Mouse (Mus musculus): ENCODE measurements at regions not wholly inside any gene's neighbourhood (a gene's known extent, or its start where the extent isn't known, plus 50 kb on each side); places are given as distances from the start of the nearest gene placed in this dataset.

GRCm38 (mm10) chr1:61565471-61565870 lies 73.2 kb upstream of the Pard3b start:
- Histone ChIP-seq H3K36me3 (no peaks in the 10 kb centered on the region), H3K27me3 (ENCODE audit: insufficient read depth, poor library complexity, severe bottlenecking) (no peaks in the 10 kb centered on the region), H3K4me1 (no peaks in the 10 kb centered on the region), H3K4me3 (no peak overlapping the region), H3K27ac (no peak overlapping the region), H3K9me3 (no peaks in the 10 kb centered on the region)
- WGBS, result 71% methylated on average over 4 of the region's 4 CpGs
- DNase-seq (ENCODE audit: low spot score), result no peak

- no peaks in the 10 kb centered on the region for H3K27me3 ChIP-seq (ENCODE audit: insufficient read depth, poor library complexity, severe bottlenecking)
- 70% methylated on average over 2 of the region's 2 CpGs for WGBS
- no peaks in the 10 kb centered on the region for H3K4me1 ChIP-seq
- H3K27ac ChIP-seq, result no peak overlapping the region
- H3K36me3 ChIP-seq, result no peaks in the 10 kb centered on the region
- H3K9me3 ChIP-seq, result no peaks in the 10 kb centered on the region
- H3K4me3 ChIP-seq, result no peak overlapping the region
- no peak for DNase-seq (ENCODE audit: low spot score)
Observed at GRCm38 (mm10) chr1:61574276-61574675, 64.3 kb upstream of the Pard3b start.

GRCm38 (mm10) chr1:61576758-61577157 lies 61.9 kb upstream of the Pard3b start:
- Histone ChIP-seq H3K4me1 (no peaks in the 10 kb centered on the region), H3K4me3 (no peak overlapping the region), H3K27me3 (ENCODE audit: insufficient read depth, poor library complexity, severe bottlenecking) (no peaks in the 10 kb centered on the region), H3K27ac (no peak overlapping the region), H3K36me3 (no peaks in the 10 kb centered on the region), H3K9me3 (no peaks in the 10 kb centered on the region)
- no peak for DNase-seq (ENCODE audit: low spot score)
- 83% methylated on average over 4 of the region's 4 CpGs for WGBS

GRCm38 (mm10) chr1:61587251-61587650 lies 51.4 kb upstream of the Pard3b start:
- Histone ChIP-seq H3K4me1 (0 out of 2 replicates have a peak, but pooled peaks cover 4% of the 10 kb centered on the region), H3K9me3 (no peaks in the 10 kb centered on the region), H3K4me3 (no peak overlapping the region), H3K27me3 (ENCODE audit: insufficient read depth, poor library complexity, severe bottlenecking) (no peaks in the 10 kb centered on the region), H3K27ac (no peak overlapping the region), H3K36me3 (no peaks in the 10 kb centered on the region)
- 87% methylated on average over 8 of the region's 8 CpGs for WGBS
- no peak for DNase-seq (ENCODE audit: low spot score)

All from heart, embryonic 10.5 days (tissue).